Comparison of ENCODE assay signal across 19 mouse cellular contexts in genomic region chr2:91151331-91151730, GRCm38 (mm10). TPM values are rescaled to one million over a fixed set of nuclear protein-coding genes. Genes with fewer than 3 reads are reported as not detected.
A peak's percentile ranks its signal among the peaks of the same experiment; 100 is the strongest.
DNase-seq lines count a peak whose midpoint lies in the region; ATAC-seq and TF ChIP-seq lines count a peak whose summit lies in the region.
"Had no signal": no experiment of that assay in that cellular context is flagged by ENCODE, and none has a peak within 500 bp of the region (broad histone marks: within the 10 kb centered on the region; RNA-seq: fewer than 3 reads in every experiment).

No protein-coding gene starts in this region.

- TF ChIP-seq EP300 in liver, postnatal 0 days (IDR thresholded peaks at IDR 0.05; ENCODE audit: low read depth), result no peak

- TF ChIP-seq CTCF in liver, adult 2 months (IDR thresholded peaks at IDR 0.05; ENCODE audit: low read depth, low read length), result no peak
- TF ChIP-seq CTCF in liver, postnatal 0 days (IDR thresholded peaks at IDR 0.05; ENCODE audit: low read depth), result no peak

- peak overlapping the region; percentile 83 for H3K27ac ChIP-seq in liver, adult 2 months (replicated peaks; ENCODE audit: insufficient read depth, low read depth, low read length)
- H3K27ac ChIP-seq in liver, postnatal 0 days (ENCODE audit: low read depth), result no peak overlapping the region

- ATAC-seq in liver, postnatal 0 days, result no peak
- ATAC-seq: activated CD4-positive, CD25-positive, alpha-beta regulatory T cell, adult 4 months; CD4-positive, CD25-positive, alpha-beta regulatory T cell, adult 4 months; Patski had no signal

- no peaks in the 10 kb centered on the region for H3K27me3 ChIP-seq in liver, adult 2 months (ENCODE audit: control insufficient read depth, insufficient read depth, low read length)
- H3K27me3 ChIP-seq in liver, postnatal 0 days (ENCODE audit: insufficient read depth, low read length), result no peaks in the 10 kb centered on the region
- H3K27me3 ChIP-seq: CH12.LX, Patski had no signal

- H3K9ac ChIP-seq in liver, adult 2 months (ENCODE audit: low read depth, low read length), result no peak overlapping the region
- H3K9ac ChIP-seq in liver, postnatal 0 days (replicated peaks), result no peak overlapping the region

- WGBS in liver, adult 2 months, result 27% methylated on average over 1 of the region's 1 CpGs
- 68% methylated on average over 1 of the region's 1 CpGs for WGBS in liver, postnatal 0 days (ENCODE audit: insufficient replicate concordance)

- H3K9me3 ChIP-seq in liver, postnatal 0 days (ENCODE audit: low read length), result no peaks in the 10 kb centered on the region
- H3K9me3 ChIP-seq: G1E had no signal

- peaks cover 4% of the 10 kb centered on the region; the same call in 1 of the 2 replicates for H3K36me3 ChIP-seq in liver, adult 2 months (ENCODE audit: control insufficient read depth, insufficient read depth, low read length)
- peaks cover 24% of the 10 kb centered on the region for H3K36me3 ChIP-seq in liver, postnatal 0 days (replicated peaks; ENCODE audit: insufficient read depth, low read length)

- DNase-seq in liver, adult 2 months (ENCODE audit: extremely low read depth, low read depth, low spot score), result peak; percentile 93
- no peak for DNase-seq in liver, postnatal 0 days
- DNase-seq: adrenal gland, adult 2 months; adrenal gland, adult 8-10 months; adrenal gland, postnatal 10 days; adrenal gland, postnatal 14 days; adrenal gland, postnatal 25 days; adrenal gland, postnatal 36 days; B cell, adult 2 months; cerebellum, adult 11 months; cerebellum, adult 11-12 months; cerebellum, adult 18-20 months; cerebellum, adult 2 months had no signal

- H3K4me3 ChIP-seq in liver, adult 2 months (ENCODE audit: insufficient read depth, low read depth, low read length), result no peak overlapping the region
- H3K4me3 ChIP-seq in liver, postnatal 0 days (ENCODE audit: low read depth, low read length), result no peak overlapping the region

- H3K79me2 ChIP-seq in liver, adult 2 months (ENCODE audit: control insufficient read depth, insufficient read depth, low read length), result no peaks in the 10 kb centered on the region

- H3K4me2 ChIP-seq in liver, postnatal 0 days (ENCODE audit: low read depth, low read length), result no peak overlapping the region

- no peak for TF ChIP-seq POLR2A in liver, adult 2 months (IDR thresholded peaks at IDR 0.05; ENCODE audit: extremely low read depth, insufficient read depth, low read length)

- H3K4me1 ChIP-seq in liver, adult 2 months (ENCODE audit: control insufficient read depth, insufficient read depth, low read length), result peaks cover 18% of the 10 kb centered on the region
- H3K4me1 ChIP-seq in liver, postnatal 0 days (ENCODE audit: insufficient read depth), result no peaks in the 10 kb centered on the region

RNA-seq across cellular contexts. Expression of gene Madd, which starts 32.3 kb away (rescaled TPM):
- total RNA-seq in liver, adult 2 months (2014; rRNA removed), result 14.1 and 16.5 TPM in 2 replicates
- polyA plus RNA-seq in liver, adult 2 months (2012; rRNA removed), result 10.2 and 15.3 TPM in 2 replicates
- polyA plus RNA-seq in liver, postnatal 0 days (2015; fragmentation: Nextera tagmentation; extraction: Ambion mirVana), result 2.9 and 3.6 TPM in 2 replicates

RNA-seq across cellular contexts. Expression of gene Mybpc3, which starts 33.4 kb away (rescaled TPM):
- 0.07 TPM in 1 of 2 replicates, not detected in the other for total RNA-seq in liver, adult 2 months (2014; rRNA removed)
- polyA plus RNA-seq in liver, adult 2 months (2012; rRNA removed), result 0.01 and 0.04 TPM in 2 replicates
- 0.04 TPM in 2 replicates for polyA plus RNA-seq in liver, postnatal 0 days (2015; fragmentation: Nextera tagmentation; extraction: Ambion mirVana)
- total RNA-seq: adrenal gland, postnatal 14 days; adrenal gland, postnatal 25 days; adrenal gland, postnatal 36 days; G1E had no signal
- polyA plus RNA-seq: activated CD4-positive, CD25-positive, alpha-beta regulatory T cell, adult 4 months; adrenal gland, adult 2 months; C2C12; CD4-positive, CD25-positive, alpha-beta regulatory T cell, adult 4 months; G1E; Patski had no signal

RNA-seq across cellular contexts. Expression of gene Nr1h3, which starts 51.3 kb away (rescaled TPM):
- 146 and 148 TPM in 2 replicates for total RNA-seq in liver, adult 2 months (2014; rRNA removed)
- 190 and 198 TPM in 2 replicates for polyA plus RNA-seq in liver, adult 2 months (2012; rRNA removed)
- 30.0 and 31.0 TPM in 2 replicates for polyA plus RNA-seq in liver, postnatal 0 days (2015; fragmentation: Nextera tagmentation; extraction: Ambion mirVana)

RNA-seq across cellular contexts. Expression of gene Acp2, which starts 51.4 kb away (rescaled TPM):
- total RNA-seq in liver, adult 2 months (2014; rRNA removed), result 23.9 and 25.5 TPM in 2 replicates
- 35.8 and 45.0 TPM in 2 replicates for polyA plus RNA-seq in liver, adult 2 months (2012; rRNA removed)
- 13.0 and 14.1 TPM in 2 replicates for polyA plus RNA-seq in liver, postnatal 0 days (2015; fragmentation: Nextera tagmentation; extraction: Ambion mirVana)
